ENCODE assay signal across 10 mouse cellular contexts in the genomic region with DNA sequence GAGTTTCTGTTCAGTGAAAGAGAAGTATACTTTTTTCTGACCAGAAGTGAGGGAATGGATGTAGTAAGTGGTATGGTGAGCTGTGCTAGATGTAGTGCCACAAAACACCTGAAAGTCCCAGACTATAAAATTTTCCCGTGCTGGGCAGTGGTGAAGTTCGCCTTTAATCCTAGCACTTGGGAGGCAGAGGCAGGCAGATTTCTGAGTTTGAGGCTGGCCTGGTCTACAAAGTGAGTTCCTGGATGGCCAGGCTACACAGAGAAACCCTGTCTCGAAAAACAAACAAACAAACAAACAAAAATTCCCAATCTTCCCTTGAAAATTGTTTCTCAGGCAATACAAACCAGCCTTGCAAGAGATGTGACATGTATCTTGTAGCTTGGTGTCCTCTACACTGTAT. TPM values are rescaled to one million over a fixed set of nuclear protein-coding genes. Genes with fewer than 3 reads are reported as not detected.
"Had no signal": no experiment of that assay in that cellular context is flagged by ENCODE, and none has a peak within 500 bp of the region (broad histone marks: within the 10 kb centered on the region; RNA-seq: fewer than 3 reads in every experiment).

No protein-coding gene starts in this region.

RNA-seq across cellular contexts. Expression of gene Zfp979, which starts 5.1 kb away (rescaled TPM):
- polyA plus RNA-seq: small intestine, adult 2 months had no signal

RNA-seq across cellular contexts. Expression of gene Zfp534, which starts 54.9 kb away (rescaled TPM):
- polyA plus RNA-seq: neural tube, embryonic 13.5 days; neural tube, embryonic 14.5 days; neural tube, embryonic 15.5 days; small intestine, adult 2 months; stomach, embryonic 14.5 days; stomach, embryonic 15.5 days; stomach, embryonic 16.5 days; stomach, postnatal 0 days; thymus, postnatal 0 days; urinary bladder, adult 2 months had no signal
